10 mouse cellular contexts compared by ENCODE assay signal in the genomic region with DNA sequence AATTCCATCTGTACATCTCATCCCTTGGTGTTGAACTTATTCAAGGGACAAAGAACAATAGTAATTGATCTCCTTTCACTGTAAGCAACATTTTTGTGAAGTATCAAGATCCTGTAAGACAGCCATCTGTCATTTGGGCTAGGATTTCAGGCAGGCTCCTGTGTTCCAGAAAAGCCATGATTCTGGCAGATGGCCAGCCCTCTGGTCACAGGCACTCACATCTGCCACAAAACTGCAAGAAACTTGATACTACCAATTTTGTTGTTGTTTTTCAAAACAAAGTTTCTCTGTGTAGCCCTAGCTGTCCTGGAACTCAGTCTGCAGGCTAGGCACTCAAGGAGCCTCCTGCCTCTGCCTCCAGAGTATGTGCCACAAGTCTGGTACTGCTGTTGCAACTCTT.
DNase-seq lines count a peak whose midpoint lies in the region; ATAC-seq and TF ChIP-seq lines count a peak whose summit lies in the region.
"Had no signal": no experiment of that assay in that cellular context is flagged by ENCODE, and none has a peak within 500 bp of the region (broad histone marks: within the 10 kb centered on the region; RNA-seq: fewer than 3 reads in every experiment).

No protein-coding gene starts in this region.

- no peaks in the 10 kb centered on the region for H3K36me3 ChIP-seq in forebrain, postnatal 0 days (ENCODE audit: insufficient read depth)
- no peaks in the 10 kb centered on the region for H3K36me3 ChIP-seq in forebrain, embryonic 10.5 days (replicated peaks)
- H3K36me3 ChIP-seq in midbrain, embryonic 14.5 days (ENCODE audit: control insufficient read depth, insufficient read depth, low read length), result no peaks in the 10 kb centered on the region
- H3K36me3 ChIP-seq in midbrain, embryonic 10.5 days, result no peaks in the 10 kb centered on the region
- H3K36me3 ChIP-seq in embryonic facial prominence, embryonic 11.5 days (replicated peaks; ENCODE audit: control insufficient read depth, insufficient read depth, low read depth, low read length), result no peaks in the 10 kb centered on the region
- H3K36me3 ChIP-seq: limb, embryonic 15.5 days; neural tube, embryonic 13.5 days had no signal

- H3K9ac ChIP-seq in forebrain, postnatal 0 days, result no peak overlapping the region
- H3K9ac ChIP-seq in midbrain, embryonic 14.5 days (replicated peaks; ENCODE audit: low read length), result no peak overlapping the region
- no peak overlapping the region for H3K9ac ChIP-seq in embryonic facial prominence, embryonic 11.5 days (replicated peaks; ENCODE audit: low read length)
- H3K9ac ChIP-seq: limb, embryonic 15.5 days; neural tube, embryonic 13.5 days had no signal

- no peaks in the 10 kb centered on the region for H3K27me3 ChIP-seq in forebrain, postnatal 0 days (ENCODE audit: insufficient read depth, low read length)
- no peaks in the 10 kb centered on the region for H3K27me3 ChIP-seq in forebrain, embryonic 10.5 days (ENCODE audit: poor library complexity, severe bottlenecking)
- H3K27me3 ChIP-seq in midbrain, embryonic 14.5 days (ENCODE audit: control insufficient read depth, insufficient read depth, low read length), result no peaks in the 10 kb centered on the region
- H3K27me3 ChIP-seq in midbrain, embryonic 10.5 days (ENCODE audit: low read depth, poor library complexity, severe bottlenecking), result no peaks in the 10 kb centered on the region
- H3K27me3 ChIP-seq in embryonic facial prominence, embryonic 11.5 days (ENCODE audit: control insufficient read depth, insufficient read depth, low read length), result no peaks in the 10 kb centered on the region
- H3K27me3 ChIP-seq: limb, embryonic 15.5 days; neural tube, embryonic 13.5 days had no signal

- H3K27ac ChIP-seq in forebrain, postnatal 0 days (ENCODE audit: low read depth, low read length), result no peak overlapping the region
- no peak overlapping the region for H3K27ac ChIP-seq in forebrain, embryonic 10.5 days
- no peak overlapping the region for H3K27ac ChIP-seq in midbrain, embryonic 14.5 days (replicated peaks; ENCODE audit: low read depth, low read length)
- no peak overlapping the region for H3K27ac ChIP-seq in midbrain, embryonic 10.5 days (replicated peaks)
- H3K27ac ChIP-seq in embryonic facial prominence, embryonic 11.5 days (replicated peaks; ENCODE audit: low read depth, low read length), result no peak overlapping the region
- H3K27ac ChIP-seq: limb, embryonic 15.5 days; neural tube, embryonic 13.5 days had no signal

- no peak overlapping the region for H3K4me3 ChIP-seq in forebrain, postnatal 0 days (ENCODE audit: low read depth, low read length)
- no peak overlapping the region for H3K4me3 ChIP-seq in forebrain, embryonic 10.5 days
- H3K4me3 ChIP-seq in midbrain, embryonic 14.5 days (replicated peaks; ENCODE audit: low read depth, low read length), result no peak overlapping the region
- H3K4me3 ChIP-seq in midbrain, embryonic 10.5 days, result no peak overlapping the region
- H3K4me3 ChIP-seq in embryonic facial prominence, embryonic 11.5 days (ENCODE audit: low read depth, low read length), result no peak overlapping the region
- H3K4me3 ChIP-seq: limb, embryonic 15.5 days; neural tube, embryonic 13.5 days had no signal

- no peaks in the 10 kb centered on the region for H3K9me3 ChIP-seq in forebrain, postnatal 0 days (ENCODE audit: low read length)
- no peaks in the 10 kb centered on the region for H3K9me3 ChIP-seq in forebrain, embryonic 10.5 days
- no peaks in the 10 kb centered on the region for H3K9me3 ChIP-seq in midbrain, embryonic 14.5 days (ENCODE audit: control insufficient read depth, low read length)
- no peaks in the 10 kb centered on the region for H3K9me3 ChIP-seq in midbrain, embryonic 10.5 days (replicated peaks)
- no peaks in the 10 kb centered on the region for H3K9me3 ChIP-seq in embryonic facial prominence, embryonic 11.5 days (replicated peaks; ENCODE audit: control insufficient read depth, low read length)
- H3K9me3 ChIP-seq: limb, embryonic 15.5 days; neural tube, embryonic 13.5 days had no signal

- no peak overlapping the region for H3K4me2 ChIP-seq in forebrain, postnatal 0 days (ENCODE audit: low read depth)
- no peak overlapping the region for H3K4me2 ChIP-seq in midbrain, embryonic 14.5 days (ENCODE audit: low read length)
- no peak overlapping the region for H3K4me2 ChIP-seq in embryonic facial prominence, embryonic 11.5 days (ENCODE audit: low read depth, low read length)
- H3K4me2 ChIP-seq: limb, embryonic 15.5 days; neural tube, embryonic 13.5 days had no signal

- DNase-seq in forebrain, postnatal 0 days, result peak; percentile 4
- DNase-seq in forebrain, embryonic 10.5 days (ENCODE audit: extremely low spot score, low spot score), result no peak
- DNase-seq in midbrain, embryonic 14.5 days, result peak; percentile 27
- DNase-seq in midbrain, embryonic 10.5 days (ENCODE audit: low spot score), result no peak
- peak; percentile 31 for DNase-seq in embryonic facial prominence, embryonic 11.5 days (ENCODE audit: low spot score)
- DNase-seq in retina, embryonic 14.5 days (ENCODE audit: low spot score), result peak; percentile 15
- DNase-seq in right cerebral cortex, postnatal 36 days (ENCODE audit: low spot score in 2 of 2), result no peak

- no peaks in the 10 kb centered on the region; the same call in 1 of the 2 replicates for H3K4me1 ChIP-seq in forebrain, postnatal 0 days (ENCODE audit: insufficient read depth)
- 0 out of 2 replicates have a peak, but pooled peaks cover 8% of the 10 kb centered on the region for H3K4me1 ChIP-seq in forebrain, embryonic 10.5 days
- no peaks in the 10 kb centered on the region for H3K4me1 ChIP-seq in midbrain, embryonic 14.5 days (ENCODE audit: control insufficient read depth, insufficient read depth, low read length)
- peaks cover 4% of the 10 kb centered on the region for H3K4me1 ChIP-seq in midbrain, embryonic 10.5 days
- 0 out of 2 replicates have a peak, but pooled peaks cover 2% of the 10 kb centered on the region for H3K4me1 ChIP-seq in embryonic facial prominence, embryonic 11.5 days (ENCODE audit: control insufficient read depth, insufficient read depth, low read length)

- ATAC-seq in forebrain, postnatal 0 days, result no peak
- ATAC-seq in midbrain, embryonic 14.5 days (ENCODE audit: low FRiP score, low TSS enrichment), result no peak
- ATAC-seq in embryonic facial prominence, embryonic 11.5 days (replicated peaks; ENCODE audit: insufficient number of reproducible peaks, low FRiP score, low TSS enrichment, low read depth), result no peak
- ATAC-seq in erythroid progenitor cell, adult 5-6 weeks (replicated peaks; ENCODE audit: low FRiP score, poor library complexity, severe bottlenecking), result no peak

- TF ChIP-seq CTCF in forebrain, postnatal 0 days (IDR thresholded peaks at IDR 0.05; ENCODE audit: low read depth), result no peak

Comparison
In these comparisons a context has a peak if more than half of its experiments do, and no peak if none do; other contexts are left out.
1. DNase-seq: peak in forebrain, postnatal 0 days (single experiment), midbrain, embryonic 14.5 days (single experiment), embryonic facial prominence, embryonic 11.5 days (single experiment) and retina, embryonic 14.5 days (single experiment); none in forebrain, embryonic 10.5 days (single experiment), midbrain, embryonic 10.5 days (single experiment) and right cerebral cortex, postnatal 36 days (0 of 2).